Mouse (Mus musculus): ENCODE results near the gene Acot11. TPM values are rescaled to one million over a fixed set of nuclear protein-coding genes. Genes with fewer than 3 reads are reported as not detected.

The Acot11 gene
- polyA plus RNA-seq (2012; rRNA removed; ENCODE audit: low replicate concordance): 10.6 and 27.6 TPM in 2 replicates

GRCm38 (mm10) chr4:106804910-106805274 is at the start of gene Acot11:
Acot11 (minus strand) TSS chr4:106804998.

GRCm38 (mm10) chr4:106733636-106734035 is 71.2 kb downstream of the Acot11 start, which contains the start of gene Fam151a:
Fam151a (plus strand) TSS chr4:106733889.

GRCm38 (mm10) chr4:106730814-106731213 is 74.0 kb downstream of the Acot11 start, which contains the start of gene Mroh7:
Mroh7 (minus strand) TSS chr4:106730925.

Other genes with a start within 250 kb of the Acot11 start
- 38.2 TPM in 2 replicates for gene Dhcr24, start 244.0 kb downstream of the Acot11 start, polyA plus RNA-seq (2012; rRNA removed; ENCODE audit: low replicate concordance)
- 0.08 TPM in 1 of 2 replicates, not detected in the other for gene Lexm, start 187.8 kb downstream of the Acot11 start, polyA plus RNA-seq (2012; rRNA removed; ENCODE audit: low replicate concordance)
- 1.7 and 4.0 TPM in 2 replicates for gene Ttc22, start 182.6 kb downstream of the Acot11 start, polyA plus RNA-seq (2012; rRNA removed; ENCODE audit: low replicate concordance)
- 11.0 TPM in 2 replicates for gene Pars2, start 153.9 kb downstream of the Acot11 start, polyA plus RNA-seq (2012; rRNA removed; ENCODE audit: low replicate concordance)
- 33.6 and 60.0 TPM in 2 replicates for gene Ttc4, start 126.1 kb downstream of the Acot11 start, polyA plus RNA-seq (2012; rRNA removed; ENCODE audit: low replicate concordance)
- 0.55 and 0.56 TPM in 2 replicates for gene Mroh7, start 74.1 kb downstream of the Acot11 start, polyA plus RNA-seq (2012; rRNA removed; ENCODE audit: low replicate concordance)
- 0.06 TPM in 1 of 2 replicates, not detected in the other for gene Fam151a, start 71.1 kb downstream of the Acot11 start, polyA plus RNA-seq (2012; rRNA removed; ENCODE audit: low replicate concordance)
- 35.5 and 45.1 TPM in 2 replicates for gene Ssbp3, start 105.7 kb upstream of the Acot11 start, polyA plus RNA-seq (2012; rRNA removed; ENCODE audit: low replicate concordance)

Data from mammary gland, adult 2 months (tissue).